Mouse (Mus musculus) CD8-positive naive resting alpha-beta T cell, adult 2 months (primary cell): ENCODE results near the gene Adig.

Experiments
- DNase-seq, 2 experiments: peaks; one replicate each; pipeline ENCODE4 v3.0.0; 2022; ENCODE audit warnings: low read depth in 2 of 2, low spot score in 2 of 2

The Adig gene

GRCm38 (mm10) chr2:158501836-158502812 lies at the start of gene Adig:
TSS of gene Adig (plus strand) at chr2:158502612.
- no peak for DNase-seq

- no peak for DNase-seq
These were observed 46.0 kb upstream of the Adig start for GRCm38 (mm10) chr2:158456451-158456850.

GRCm38 (mm10) chr2:158457610-158458009 lies 44.8 kb upstream of the Adig start:
- DNase-seq, result no peak

GRCm38 (mm10) chr2:158462450-158462849 lies 40.0 kb upstream of the Adig start:
- no peak for DNase-seq

- DNase-seq, result no peak
These were observed 28.3 kb upstream of the Adig start for GRCm38 (mm10) chr2:158474159-158474558.

GRCm38 (mm10) chr2:158477640-158478039 lies 24.8 kb upstream of the Adig start:
- no peak for DNase-seq

- DNase-seq, result no peak
These were observed 4.0 kb upstream of the Adig start for GRCm38 (mm10) chr2:158498457-158498856.

GRCm38 (mm10) chr2:158503226-158503625 lies 814 bp downstream of the Adig start:
- DNase-seq, result no peak

- DNase-seq, result no peak
These were observed 1.3 kb downstream of the Adig start for GRCm38 (mm10) chr2:158503671-158504070.

- no peak for DNase-seq
These were observed 4.1 kb downstream of the Adig start for GRCm38 (mm10) chr2:158506475-158506874.

- DNase-seq, result no peak
These were observed 4.6 kb downstream of the Adig start for GRCm38 (mm10) chr2:158507046-158507445.

GRCm38 (mm10) chr2:158510665-158511064 lies 8.3 kb downstream of the Adig start:
- no peak for DNase-seq

GRCm38 (mm10) chr2:158512528-158512927 lies 10.1 kb downstream of the Adig start, which contains the start of gene Arhgap40:
TSS of gene Arhgap40 (plus strand) at chr2:158512796.
- no peak for DNase-seq

- DNase-seq, result no peak
These were observed 11.5 kb downstream of the Adig start for GRCm38 (mm10) chr2:158513821-158514336.

- no peak for DNase-seq
These were observed 16.2 kb downstream of the Adig start for GRCm38 (mm10) chr2:158518583-158518982.

GRCm38 (mm10) chr2:158519071-158519470 lies 16.7 kb downstream of the Adig start:
- no peak for DNase-seq

- no peak for DNase-seq
These were observed 17.4 kb downstream of the Adig start for GRCm38 (mm10) chr2:158519800-158520199.

GRCm38 (mm10) chr2:158523060-158523459 lies 20.6 kb downstream of the Adig start:
- no peak for DNase-seq

- no peak for DNase-seq
These were observed 21.9 kb downstream of the Adig start for GRCm38 (mm10) chr2:158524129-158524860.

- peak; percentile 13 to 35 for DNase-seq
These were observed 31.7 kb downstream of the Adig start for GRCm38 (mm10) chr2:158534090-158534489.

GRCm38 (mm10) chr2:158534559-158534958 lies 32.1 kb downstream of the Adig start:
- no peak for DNase-seq
